Mouse (Mus musculus): ENCODE results near the gene Cdc42se1. TPM values are rescaled to one million over a fixed set of nuclear protein-coding genes. Genes with fewer than 3 reads are reported as not detected.

Gene Cdc42se1
- polyA plus RNA-seq, 1 experiment from 2014 or later, result 102 TPM

GRCm38 (mm10) chr3:95229781-95230494, 1.4 kb downstream of the Cdc42se1 start:
- DNase-seq (ENCODE audit: low spot score) (peak; percentile 52), ATAC-seq (replicated peaks; ENCODE audit: low FRiP score) (no peak; the same call in 1 of the 2 replicates)
- Histone ChIP-seq H3K9me3 (ENCODE audit: control insufficient read depth, low read length) (no peaks in the 10 kb centered on the region), H3K4me1 (replicated peaks; ENCODE audit: control insufficient read depth, insufficient read depth, low read length) (peaks cover 32% of the 10 kb centered on the region), H3K4me3 (ENCODE audit: low read depth, low read length) (peak overlapping the region; percentile 87), H3K27ac (ENCODE audit: low read depth, low read length) (peak overlapping the region; percentile 98), H3K27me3 (replicated peaks; ENCODE audit: control insufficient read depth, insufficient read depth, low read length) (no peaks in the 10 kb centered on the region), H3K9ac (ENCODE audit: low read depth, low read length) (peak overlapping the region; percentile 97), H3K4me2 (peak overlapping the region; percentile 98), H3K36me3 (ENCODE audit: control insufficient read depth, insufficient read depth, low read length) (peaks cover 35% of the 10 kb centered on the region)
- 6% methylated on average over 13 of the region's 13 CpGs for WGBS

DNA sequence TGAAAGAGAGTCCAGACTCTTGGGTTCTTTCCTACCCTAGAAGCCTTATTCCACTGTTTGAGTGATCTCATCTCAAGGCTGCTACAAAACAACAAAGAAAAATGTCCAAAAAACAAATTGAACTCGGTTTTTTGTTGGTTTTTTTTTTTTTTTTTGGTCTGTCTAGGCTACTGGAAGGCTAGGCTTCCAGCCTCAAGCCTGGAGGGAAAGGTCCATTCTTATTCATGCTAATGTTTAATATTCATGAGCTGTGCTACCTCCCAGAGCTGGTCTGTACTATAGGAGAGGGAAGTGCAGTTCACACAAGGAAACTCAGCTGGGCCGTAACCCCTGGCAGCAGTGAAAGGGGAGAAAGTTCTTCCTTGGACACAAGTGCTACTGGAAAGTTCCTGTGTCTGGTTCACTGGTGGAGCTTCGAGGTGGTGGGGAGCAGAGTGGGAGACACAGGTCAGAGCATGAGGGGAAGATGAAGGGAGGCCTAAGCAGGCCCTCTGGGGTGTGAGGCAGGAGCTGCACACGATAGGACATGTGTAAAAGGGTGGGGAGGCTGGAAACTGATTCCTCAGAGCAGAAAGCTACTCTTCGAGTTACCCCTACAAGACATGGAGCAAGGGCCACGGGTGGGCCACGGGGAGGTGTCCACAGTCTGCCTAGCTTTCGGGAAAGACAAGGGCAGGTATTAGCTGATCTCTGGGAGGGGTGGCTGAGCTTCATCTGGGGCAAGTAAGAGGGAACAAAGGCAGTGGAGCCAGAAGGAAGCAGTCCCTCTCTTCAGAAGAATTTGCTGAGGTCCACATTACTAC, 2.2 kb downstream of the Cdc42se1 start:
- H3K9me3 ChIP-seq (ENCODE audit: control insufficient read depth, low read length), result no peaks in the 10 kb centered on the region
- DNase-seq (ENCODE audit: low spot score) (no peak), ATAC-seq (replicated peaks; ENCODE audit: low FRiP score) (peak; percentile 35; the same call in 1 of the 2 replicates)
- H3K4me3 ChIP-seq (ENCODE audit: low read depth, low read length), result peak overlapping the region; percentile 87
- H3K4me1 ChIP-seq (replicated peaks; ENCODE audit: control insufficient read depth, insufficient read depth, low read length), result peaks cover 32% of the 10 kb centered on the region
- H3K27me3 ChIP-seq (replicated peaks; ENCODE audit: control insufficient read depth, insufficient read depth, low read length), result no peaks in the 10 kb centered on the region
- WGBS, result 36% methylated on average over 8 of the region's 8 CpGs
- peaks cover 36% of the 10 kb centered on the region for H3K36me3 ChIP-seq (ENCODE audit: control insufficient read depth, insufficient read depth, low read length)
- peak overlapping the region; percentile 98 for H3K4me2 ChIP-seq
- H3K27ac ChIP-seq (ENCODE audit: low read depth, low read length), result peak overlapping the region; percentile 98
- H3K9ac ChIP-seq (ENCODE audit: low read depth, low read length), result peak overlapping the region; percentile 97

DNA sequence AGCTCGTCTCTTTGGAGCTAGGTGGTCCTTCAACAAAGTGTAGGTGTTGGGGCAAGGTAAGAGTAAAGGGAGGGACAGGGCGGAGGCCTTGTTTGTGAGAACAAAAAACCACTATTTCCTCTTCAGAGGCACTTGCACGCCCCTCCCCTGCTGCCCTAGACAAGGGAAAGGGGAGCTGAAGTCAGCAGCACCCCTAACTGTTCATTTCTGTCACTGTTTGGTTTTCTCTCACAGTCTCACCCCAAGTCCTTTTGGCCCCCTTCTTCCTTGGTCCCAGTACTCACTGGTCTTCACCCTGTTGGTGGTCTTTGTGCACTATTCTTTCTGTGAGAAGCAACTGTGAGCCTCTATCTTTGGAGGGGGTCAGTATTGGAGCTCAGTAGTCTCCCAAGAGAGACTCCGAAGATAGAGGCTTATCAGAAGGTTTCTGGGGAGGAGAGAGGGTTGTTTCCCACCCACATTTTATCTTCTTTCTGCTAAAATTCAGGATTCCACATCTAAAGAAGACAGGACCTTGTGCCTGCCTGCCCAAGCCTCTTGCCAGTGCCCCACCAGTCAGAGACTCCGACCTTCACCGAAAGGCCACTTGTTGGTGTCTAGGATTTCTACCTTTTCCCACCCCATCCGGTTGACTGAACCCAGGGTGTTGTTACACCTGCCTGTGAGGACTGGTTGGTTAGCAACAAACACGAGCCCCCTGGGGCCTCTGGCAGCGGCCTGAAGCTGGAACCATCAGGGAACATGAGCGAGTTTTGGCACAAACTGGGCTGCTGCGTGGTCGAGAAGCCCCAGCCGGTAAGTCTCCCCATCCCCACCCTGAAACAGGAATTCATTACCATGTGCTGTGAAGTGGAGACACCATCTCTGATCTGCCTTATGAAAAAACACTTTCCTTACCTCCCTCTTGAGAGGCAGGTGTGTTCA, 3.0 kb downstream of the Cdc42se1 start, which contains the start of gene Mllt11:
Gene Mllt11, minus strand, starts transcription at position 874 of the 924 bp plus-strand sequence.
- Histone ChIP-seq H3K4me2 (peak within 1 kb of the TSS; percentile 98), H3K27me3 (replicated peaks; ENCODE audit: control insufficient read depth, insufficient read depth, low read length) (no peaks in the 10 kb centered on the region), H3K9ac (ENCODE audit: low read depth, low read length) (peak within 1 kb of the TSS; percentile 97), H3K4me3 (ENCODE audit: low read depth, low read length) (peak within 1 kb of the TSS; percentile 87), H3K27ac (ENCODE audit: low read depth, low read length) (peak within 1 kb of the TSS; percentile 98), H3K9me3 (ENCODE audit: control insufficient read depth, low read length) (no peaks in the 10 kb centered on the region), H3K36me3 (ENCODE audit: control insufficient read depth, insufficient read depth, low read length) (peaks cover 42% of the 10 kb centered on the region), H3K4me1 (replicated peaks; ENCODE audit: control insufficient read depth, insufficient read depth, low read length) (peaks cover 32% of the 10 kb centered on the region)
- ATAC-seq (replicated peaks; ENCODE audit: low FRiP score) (no peak; the same call in 1 of the 2 replicates), DNase-seq (ENCODE audit: low spot score) (no peak)
- 58% methylated on average over 13 of the region's 13 CpGs for WGBS

GRCm38 (mm10) chr3:95232771-95233170, 4.2 kb downstream of the Cdc42se1 start:
- no peak for ATAC-seq (replicated peaks; ENCODE audit: low FRiP score)
- no peak overlapping the region for H3K27ac ChIP-seq (ENCODE audit: low read depth, low read length)
- H3K4me3 ChIP-seq (ENCODE audit: low read depth, low read length), result no peak overlapping the region
- no peak overlapping the region; the same call in 1 of the 2 replicates for H3K9ac ChIP-seq (ENCODE audit: low read depth, low read length)
- no peak for DNase-seq (ENCODE audit: low spot score)
- WGBS, result 73% methylated on average over 7 of the region's 7 CpGs
- H3K9me3 ChIP-seq (ENCODE audit: control insufficient read depth, low read length), result no peaks in the 10 kb centered on the region
- H3K4me1 ChIP-seq (replicated peaks; ENCODE audit: control insufficient read depth, insufficient read depth, low read length), result peaks cover 30% of the 10 kb centered on the region
- H3K27me3 ChIP-seq (replicated peaks; ENCODE audit: control insufficient read depth, insufficient read depth, low read length), result no peaks in the 10 kb centered on the region
- peaks cover 48% of the 10 kb centered on the region for H3K36me3 ChIP-seq (ENCODE audit: control insufficient read depth, insufficient read depth, low read length)
- no peak overlapping the region for H3K4me2 ChIP-seq

DNA sequence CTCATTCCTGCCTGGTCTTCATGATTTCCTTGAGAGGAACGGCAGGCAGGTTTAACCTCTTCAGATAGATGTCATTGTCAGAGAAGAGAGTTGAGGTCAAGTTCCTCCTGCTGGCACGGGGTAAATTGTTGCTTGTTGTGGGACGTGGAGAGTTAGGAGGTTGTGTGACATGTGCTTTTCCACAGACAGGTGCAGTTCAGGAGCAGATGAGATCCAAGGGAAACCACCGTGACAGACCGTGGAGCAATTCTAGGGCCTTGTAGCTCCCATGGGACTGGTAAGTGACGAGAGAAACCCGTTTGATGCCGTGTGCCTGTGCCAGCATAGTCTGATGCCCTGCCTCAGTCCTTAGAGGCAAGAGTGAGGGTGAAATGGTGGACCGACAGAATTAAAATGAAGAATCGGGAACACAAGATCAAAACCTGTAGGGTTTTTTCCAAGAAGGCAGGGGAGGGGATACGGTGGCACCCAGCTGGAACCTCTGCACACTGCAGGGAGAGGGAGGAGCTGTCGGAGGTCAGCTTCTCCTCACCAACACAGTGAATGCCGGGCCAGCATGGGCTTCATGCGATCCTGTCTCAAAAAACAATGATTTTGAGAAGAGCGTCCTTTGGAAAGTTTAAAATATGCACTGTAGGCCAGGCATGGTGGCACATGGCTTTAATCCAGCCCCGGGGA, 4.9 kb downstream of the Cdc42se1 start:
- peaks cover 54% of the 10 kb centered on the region for H3K36me3 ChIP-seq (ENCODE audit: control insufficient read depth, insufficient read depth, low read length)
- peaks cover 30% of the 10 kb centered on the region for H3K4me1 ChIP-seq (replicated peaks; ENCODE audit: control insufficient read depth, insufficient read depth, low read length)
- WGBS, result 91% methylated on average over 16 of the region's 16 CpGs
- H3K4me3 ChIP-seq (ENCODE audit: low read depth, low read length), result no peak overlapping the region
- DNase-seq (ENCODE audit: low spot score) (no peak), ATAC-seq (replicated peaks; ENCODE audit: low FRiP score) (no peak)
- H3K4me2 ChIP-seq, result no peak overlapping the region
- no peak overlapping the region for H3K27ac ChIP-seq (ENCODE audit: low read depth, low read length)
- no peaks in the 10 kb centered on the region for H3K9me3 ChIP-seq (ENCODE audit: control insufficient read depth, low read length)
- H3K9ac ChIP-seq (ENCODE audit: low read depth, low read length), result no peak overlapping the region
- H3K27me3 ChIP-seq (replicated peaks; ENCODE audit: control insufficient read depth, insufficient read depth, low read length), result no peaks in the 10 kb centered on the region

GRCm38 (mm10) chr3:95235386-95236301, 7.1 kb downstream of the Cdc42se1 start:
- Histone ChIP-seq H3K4me3 (ENCODE audit: low read depth, low read length) (no peak overlapping the region), H3K9me3 (ENCODE audit: control insufficient read depth, low read length) (no peaks in the 10 kb centered on the region), H3K36me3 (ENCODE audit: control insufficient read depth, insufficient read depth, low read length) (peaks cover 55% of the 10 kb centered on the region), H3K27ac (ENCODE audit: low read depth, low read length) (no peak overlapping the region), H3K4me1 (replicated peaks; ENCODE audit: control insufficient read depth, insufficient read depth, low read length) (peaks cover 26% of the 10 kb centered on the region), H3K27me3 (replicated peaks; ENCODE audit: control insufficient read depth, insufficient read depth, low read length) (no peaks in the 10 kb centered on the region), H3K9ac (ENCODE audit: low read depth, low read length) (no peak overlapping the region), H3K4me2 (no peak overlapping the region)
- DNase-seq (ENCODE audit: low spot score) (no peak), ATAC-seq (replicated peaks; ENCODE audit: low FRiP score) (no peak)
- WGBS, result 89% methylated on average over 23 of the region's 23 CpGs

DNA sequence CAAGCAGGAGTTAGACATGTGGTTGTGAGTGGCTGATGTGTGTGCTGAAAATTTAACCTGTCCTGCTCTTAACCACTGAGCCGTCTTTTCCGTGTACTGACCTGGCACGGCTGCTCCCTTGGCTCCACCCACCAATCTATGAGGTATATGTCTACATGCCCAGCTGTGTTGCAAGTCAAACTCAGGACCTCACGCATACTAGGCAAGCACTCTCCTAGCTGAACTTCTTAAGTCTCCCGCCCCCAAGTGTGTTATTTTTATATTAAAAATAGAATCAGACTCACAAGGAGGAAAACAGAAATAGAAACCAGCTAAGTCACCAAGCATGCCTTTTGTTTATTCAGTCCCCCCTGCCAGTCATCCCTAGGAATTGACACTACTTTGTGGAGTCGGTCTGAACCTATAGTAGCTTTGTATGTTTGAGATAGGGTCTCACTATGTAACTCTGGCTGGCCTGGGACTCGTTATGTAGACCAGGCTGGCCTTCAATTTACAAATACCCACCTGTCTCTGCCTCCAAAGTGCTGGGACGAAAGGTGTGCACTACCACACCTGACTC, 9.1 kb downstream of the Cdc42se1 start:
- Histone ChIP-seq H3K27me3 (replicated peaks; ENCODE audit: control insufficient read depth, insufficient read depth, low read length) (no peaks in the 10 kb centered on the region), H3K9me3 (ENCODE audit: control insufficient read depth, low read length) (no peaks in the 10 kb centered on the region), H3K4me1 (replicated peaks; ENCODE audit: control insufficient read depth, insufficient read depth, low read length) (peaks cover 9% of the 10 kb centered on the region; the same call in 1 of the 2 replicates), H3K4me3 (ENCODE audit: low read depth, low read length) (no peak overlapping the region), H3K27ac (ENCODE audit: low read depth, low read length) (no peak overlapping the region), H3K36me3 (ENCODE audit: control insufficient read depth, insufficient read depth, low read length) (peaks cover 46% of the 10 kb centered on the region), H3K4me2 (no peak overlapping the region), H3K9ac (ENCODE audit: low read depth, low read length) (no peak overlapping the region)
- DNase-seq (ENCODE audit: low spot score) (no peak), ATAC-seq (replicated peaks; ENCODE audit: low FRiP score) (no peak)
- WGBS, result 86% methylated on average over 8 of the region's 8 CpGs
